Mouse (Mus musculus): ENCODE results near the gene Neurod2. TPM values are rescaled to one million over a fixed set of nuclear protein-coding genes. Genes with fewer than 3 reads are reported as not detected.

The Neurod2 gene
- polyA plus RNA-seq, 1 experiment: 57.4 TPM

- Histone ChIP-seq H3K27ac (ENCODE audit: insufficient read depth, low read length) (peak within 1 kb of the TSS; percentile 69), H3K4me1 (ENCODE audit: control insufficient read depth, insufficient read depth, low read length) (peaks cover 5% of the 10 kb centered on the region; the same call in 1 of the 2 replicates), H3K4me3 (replicated peaks; ENCODE audit: insufficient read depth, low read depth, low read length) (peak within 1 kb of the TSS; percentile 88), H3K27me3 (ENCODE audit: control insufficient read depth, insufficient read depth, low read length) (no peaks in the 10 kb centered on the region)
- DNase-seq: peak; percentile 85 to 90
- TF ChIP-seq POLR2A (IDR thresholded peaks at IDR 0.05; ENCODE audit: borderline replicate concordance, insufficient read depth, low read length) (peak; percentile 60), CTCF (IDR thresholded peaks at IDR 0.05; ENCODE audit: borderline replicate concordance, insufficient read depth, low read depth, low read length) (no peak)
- WGBS: under 1% methylated on average over 60 of the region's 60 CpGs
Observed at GRCm38 (mm10) chr11:98358161-98359083, 29.0 kb upstream of the Neurod2 start, which contains the start of gene Stard3. TSS of gene Stard3 (plus strand) at chr11:98358368.

- WGBS: 15% methylated on average over 13 of the region's 13 CpGs
- Histone ChIP-seq H3K4me3 (replicated peaks; ENCODE audit: insufficient read depth, low read depth, low read length) (peak overlapping the region; percentile 88), H3K27ac (ENCODE audit: insufficient read depth, low read length) (no peak overlapping the region), H3K27me3 (ENCODE audit: control insufficient read depth, insufficient read depth, low read length) (no peaks in the 10 kb centered on the region), H3K4me1 (ENCODE audit: control insufficient read depth, insufficient read depth, low read length) (peaks cover 5% of the 10 kb centered on the region; the same call in 1 of the 2 replicates)
- DNase-seq: no peak
- no peak for TF ChIP-seq CTCF (IDR thresholded peaks at IDR 0.05; ENCODE audit: borderline replicate concordance, insufficient read depth, low read depth, low read length)
- TF ChIP-seq POLR2A (IDR thresholded peaks at IDR 0.05; ENCODE audit: borderline replicate concordance, insufficient read depth, low read length): no peak
Observed at GRCm38 (mm10) chr11:98357396-98358160, 28.1 kb upstream of the Neurod2 start.

GRCm38 (mm10) chr11:98356625-98357394, 27.4 kb upstream of the Neurod2 start:
- Histone ChIP-seq H3K27ac (ENCODE audit: insufficient read depth, low read length) (no peak overlapping the region), H3K4me3 (replicated peaks; ENCODE audit: insufficient read depth, low read depth, low read length) (no peak overlapping the region), H3K27me3 (ENCODE audit: control insufficient read depth, insufficient read depth, low read length) (no peaks in the 10 kb centered on the region), H3K4me1 (ENCODE audit: control insufficient read depth, insufficient read depth, low read length) (peaks cover 5% of the 10 kb centered on the region; the same call in 1 of the 2 replicates)
- no peak for DNase-seq
- TF ChIP-seq CTCF (IDR thresholded peaks at IDR 0.05; ENCODE audit: borderline replicate concordance, insufficient read depth, low read depth, low read length): no peak
- no peak for TF ChIP-seq POLR2A (IDR thresholded peaks at IDR 0.05; ENCODE audit: borderline replicate concordance, insufficient read depth, low read length)
- WGBS: 73% methylated on average over 7 of the region's 7 CpGs

- Histone ChIP-seq H3K27ac (ENCODE audit: insufficient read depth, low read length) (no peak overlapping the region), H3K4me1 (ENCODE audit: control insufficient read depth, insufficient read depth, low read length) (peaks cover 5% of the 10 kb centered on the region; the same call in 1 of the 2 replicates), H3K27me3 (ENCODE audit: control insufficient read depth, insufficient read depth, low read length) (no peaks in the 10 kb centered on the region), H3K4me3 (replicated peaks; ENCODE audit: insufficient read depth, low read depth, low read length) (no peak overlapping the region)
- TF ChIP-seq CTCF (IDR thresholded peaks at IDR 0.05; ENCODE audit: borderline replicate concordance, insufficient read depth, low read depth, low read length) (peak; percentile 68; the same call in 1 of the 2 replicates), POLR2A (IDR thresholded peaks at IDR 0.05; ENCODE audit: borderline replicate concordance, insufficient read depth, low read length) (no peak)
- WGBS: 11% methylated on average over 6 of the region's 6 CpGs
- DNase-seq: peak; percentile 55 to 61
Observed at GRCm38 (mm10) chr11:98355732-98356299, 26.4 kb upstream of the Neurod2 start.

GRCm38 (mm10) chr11:98354445-98354844, 25.0 kb upstream of the Neurod2 start:
- Histone ChIP-seq H3K27me3 (ENCODE audit: control insufficient read depth, insufficient read depth, low read length) (no peaks in the 10 kb centered on the region), H3K27ac (ENCODE audit: insufficient read depth, low read length) (no peak overlapping the region), H3K4me3 (replicated peaks; ENCODE audit: insufficient read depth, low read depth, low read length) (no peak overlapping the region), H3K4me1 (ENCODE audit: control insufficient read depth, insufficient read depth, low read length) (peaks cover 3% of the 10 kb centered on the region; the same call in 1 of the 2 replicates)
- DNase-seq: no peak
- WGBS: 73% methylated on average over 14 of the region's 14 CpGs
- TF ChIP-seq POLR2A (IDR thresholded peaks at IDR 0.05; ENCODE audit: borderline replicate concordance, insufficient read depth, low read length) (no peak), CTCF (IDR thresholded peaks at IDR 0.05; ENCODE audit: borderline replicate concordance, insufficient read depth, low read depth, low read length) (no peak)

- Histone ChIP-seq H3K4me3 (replicated peaks; ENCODE audit: insufficient read depth, low read depth, low read length) (no peak overlapping the region), H3K27me3 (ENCODE audit: control insufficient read depth, insufficient read depth, low read length) (no peaks in the 10 kb centered on the region), H3K27ac (ENCODE audit: insufficient read depth, low read length) (no peak overlapping the region), H3K4me1 (ENCODE audit: control insufficient read depth, insufficient read depth, low read length) (no peaks in the 10 kb centered on the region; the same call in none of the 2 replicates)
- no peak for DNase-seq
- 47% methylated on average over 8 of the region's 8 CpGs for WGBS
- TF ChIP-seq POLR2A (IDR thresholded peaks at IDR 0.05; ENCODE audit: borderline replicate concordance, insufficient read depth, low read length): no peak
- TF ChIP-seq CTCF (IDR thresholded peaks at IDR 0.05; ENCODE audit: borderline replicate concordance, insufficient read depth, low read depth, low read length): no peak
Observed at GRCm38 (mm10) chr11:98353651-98354211, 24.3 kb upstream of the Neurod2 start.

Measured in cerebellum, adult 2 months (tissue).